Mouse (Mus musculus): Measurements from ENCODE around the gene Pnpla2. TPM values are rescaled to one million over a fixed set of nuclear protein-coding genes. Genes with fewer than 3 reads are reported as not detected.

The Pnpla2 gene
- polyA plus RNA-seq, 1 experiment from 2014 or later = 14.6 TPM

DNA sequence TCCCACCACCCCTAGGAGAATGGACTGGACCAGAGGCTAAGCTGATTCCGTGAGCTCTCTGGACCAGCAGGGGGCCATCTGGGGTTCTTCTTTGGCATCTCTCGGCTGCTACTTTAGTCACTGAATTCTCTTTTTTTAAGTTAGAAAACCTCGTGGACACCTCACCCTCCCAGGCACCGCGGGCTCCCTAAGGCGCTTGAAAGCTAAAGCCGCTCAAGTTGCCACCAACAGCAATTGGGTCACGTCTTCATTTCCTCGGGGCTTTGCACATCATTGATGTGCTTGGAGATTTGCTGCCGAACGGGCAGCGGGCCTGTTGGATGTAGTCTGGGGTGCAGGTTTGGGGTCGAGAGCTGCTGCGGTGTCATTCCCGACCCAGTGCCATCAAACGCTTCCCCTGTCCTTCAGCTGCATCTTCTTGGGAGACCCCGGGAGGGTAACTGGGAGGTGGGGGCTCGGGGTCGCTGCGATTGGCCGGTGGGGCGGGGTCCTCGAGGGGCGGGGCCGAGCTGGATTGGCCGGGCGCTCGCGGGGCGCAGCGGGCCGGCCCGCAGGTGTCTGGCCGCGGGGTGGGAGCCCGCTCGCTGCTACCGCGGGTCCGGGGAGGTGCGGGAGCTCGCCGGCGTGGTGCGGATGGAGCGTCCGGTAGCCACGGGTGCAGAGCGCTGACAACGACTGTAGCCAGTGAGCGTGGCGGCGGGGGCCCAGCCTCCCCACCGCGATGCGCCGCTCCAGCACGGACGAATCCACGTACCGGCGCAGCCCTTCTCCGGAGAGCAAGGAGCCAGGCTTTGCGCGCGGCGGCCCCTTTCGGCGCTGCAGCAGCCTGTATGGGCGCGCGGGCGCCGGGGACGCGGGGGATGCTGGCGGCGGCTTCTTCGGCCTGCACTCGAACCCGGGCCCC is 26.8 kb downstream of the Pnpla2 start:
- WGBS = under 1% methylated on average over 80 of the region's 81 CpGs
- no peak overlapping the region for H3K27ac ChIP-seq
- H3K4me1 ChIP-seq = peaks cover 45% of the 10 kb centered on the region
- peak overlapping the region; percentile 56 for H3K4me3 ChIP-seq
- peak overlapping the region; percentile 53 for H3K9ac ChIP-seq
- H3K4me2 ChIP-seq (replicated peaks) = peak overlapping the region; percentile 98
- H3K27me3 ChIP-seq = peaks cover 26% of the 10 kb centered on the region
- no peaks in the 10 kb centered on the region for H3K36me3 ChIP-seq
- ATAC-seq (ENCODE audit: insufficient number of reproducible peaks, insufficient read depth, low FRiP score, low TSS enrichment) = no peak; the same call in 1 of the 2 replicates
- H3K9me3 ChIP-seq = no peaks in the 10 kb centered on the region

DNA sequence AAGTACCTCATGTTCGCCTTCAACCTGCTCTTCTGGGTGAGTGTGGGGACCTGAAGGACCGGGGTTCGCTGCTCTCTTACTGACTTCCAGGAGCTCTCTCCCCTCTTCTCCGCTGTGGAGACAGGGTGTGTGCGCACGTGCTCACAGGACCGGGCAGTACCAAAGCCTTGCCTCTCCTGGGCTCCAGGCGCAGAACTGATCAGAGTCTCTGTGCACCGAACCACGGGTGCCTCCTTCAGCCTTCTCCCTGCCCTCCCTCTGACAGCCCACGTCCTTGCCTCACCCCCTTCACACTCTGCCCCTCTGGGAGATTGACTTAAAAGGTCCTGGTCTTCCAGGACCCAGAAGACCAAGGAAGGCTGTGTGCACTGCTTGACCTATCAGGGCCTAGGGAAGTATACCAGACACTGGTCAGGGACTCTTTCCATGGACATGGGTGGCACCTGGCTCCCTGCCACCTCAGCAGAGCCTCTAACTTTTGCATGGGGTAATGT is 27.6 kb downstream of the Pnpla2 start:
- ATAC-seq (ENCODE audit: insufficient number of reproducible peaks, insufficient read depth, low FRiP score, low TSS enrichment) = no peak
- Histone ChIP-seq H3K9me3 (no peaks in the 10 kb centered on the region), H3K9ac (peak overlapping the region; percentile 53), H3K36me3 (no peaks in the 10 kb centered on the region), H3K4me3 (peak overlapping the region; percentile 56), H3K27me3 (peaks cover 26% of the 10 kb centered on the region), H3K4me2 (replicated peaks) (peak overlapping the region; percentile 98), H3K4me1 (peaks cover 36% of the 10 kb centered on the region), H3K27ac (no peak overlapping the region)
- WGBS = 10% methylated on average over 11 of the region's 11 CpGs

DNA sequence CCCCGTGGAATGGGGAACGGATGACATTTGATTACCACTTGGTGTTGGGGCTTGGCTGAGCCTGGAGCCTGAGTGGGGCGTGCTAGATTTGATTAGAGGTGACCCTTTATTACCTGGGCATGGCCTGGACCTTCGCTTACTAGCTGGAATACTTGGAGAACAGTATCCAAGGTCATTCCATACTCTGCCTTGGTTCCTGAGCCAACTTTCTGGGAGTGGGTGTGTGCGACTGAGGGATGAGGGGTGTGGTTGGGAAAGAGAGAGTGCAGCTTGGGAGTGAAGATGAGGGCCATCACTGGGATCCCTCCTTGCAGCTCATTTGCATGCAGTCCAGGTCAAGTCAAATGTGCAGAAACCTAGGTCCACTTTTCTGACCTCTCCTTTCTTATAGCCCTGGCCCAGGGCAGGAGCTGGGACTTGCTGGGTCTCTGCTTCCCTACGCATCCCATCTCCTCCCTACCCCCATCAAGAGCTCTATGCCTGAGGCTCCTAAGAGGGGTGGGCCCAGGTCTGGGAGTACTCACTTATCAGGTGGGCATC is 28.2 kb downstream of the Pnpla2 start:
- no peak overlapping the region for H3K9ac ChIP-seq
- H3K27me3 ChIP-seq = peaks cover 26% of the 10 kb centered on the region
- no peak for ATAC-seq (ENCODE audit: insufficient number of reproducible peaks, insufficient read depth, low FRiP score, low TSS enrichment)
- H3K27ac ChIP-seq = no peak overlapping the region
- no peaks in the 10 kb centered on the region for H3K36me3 ChIP-seq
- no peaks in the 10 kb centered on the region for H3K9me3 ChIP-seq
- no peak overlapping the region for H3K4me3 ChIP-seq
- H3K4me2 ChIP-seq (replicated peaks) = peak overlapping the region; percentile 98
- 79% methylated on average over 6 of the region's 6 CpGs for WGBS
- H3K4me1 ChIP-seq = peaks cover 30% of the 10 kb centered on the region

DNA sequence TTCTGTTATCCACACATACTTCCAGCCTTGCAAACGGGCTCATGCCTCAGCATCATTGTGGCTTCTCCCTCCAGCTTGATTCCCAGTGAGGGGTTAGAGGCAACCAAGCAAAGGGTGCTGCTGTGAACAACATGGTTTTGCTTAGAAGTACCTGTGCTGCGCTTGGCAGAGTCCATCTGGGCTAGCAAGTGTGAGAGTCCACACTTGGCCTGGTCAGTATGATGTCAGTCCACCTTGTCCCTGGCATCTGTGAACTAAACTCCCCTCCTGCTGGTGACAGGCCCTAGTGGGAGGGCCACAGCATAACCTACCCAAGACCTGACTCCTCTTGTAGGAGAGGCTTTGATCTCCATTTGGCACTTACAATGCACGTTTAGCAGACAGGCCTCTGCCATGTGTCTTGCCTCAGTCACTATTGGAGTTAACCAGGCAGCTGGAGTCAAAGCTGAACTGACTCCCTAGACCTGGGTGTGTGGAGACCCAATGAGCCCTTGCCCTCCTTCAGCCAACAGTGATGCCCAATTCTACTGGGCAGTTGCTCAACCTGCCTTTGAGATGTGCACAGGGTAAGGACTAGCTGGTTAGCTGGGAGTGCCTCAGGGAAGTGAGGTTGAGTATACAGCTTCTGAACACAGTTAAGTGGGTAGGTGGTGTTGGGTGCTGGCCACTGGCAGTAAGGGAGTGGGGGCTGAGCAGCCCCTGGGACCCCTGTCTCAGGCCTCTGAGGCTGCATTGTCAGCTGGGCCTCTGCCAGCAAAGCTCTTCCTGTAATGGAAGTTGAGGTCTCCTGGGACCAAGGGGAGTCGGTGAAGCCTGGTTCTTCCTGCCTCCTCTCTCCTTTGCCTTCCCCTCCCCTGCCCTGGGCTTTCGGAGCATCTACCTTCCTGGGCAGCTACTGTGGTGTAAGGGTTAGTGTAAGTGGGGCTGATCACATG is 29.5 kb downstream of the Pnpla2 start:
- Histone ChIP-seq H3K4me1 (peaks cover 27% of the 10 kb centered on the region), H3K9me3 (no peaks in the 10 kb centered on the region), H3K27me3 (peaks cover 26% of the 10 kb centered on the region), H3K4me3 (no peak overlapping the region), H3K36me3 (no peaks in the 10 kb centered on the region), H3K27ac (no peak overlapping the region), H3K9ac (no peak overlapping the region), H3K4me2 (replicated peaks) (no peak overlapping the region)
- WGBS = 70% methylated on average over 5 of the region's 5 CpGs
- ATAC-seq (ENCODE audit: insufficient number of reproducible peaks, insufficient read depth, low FRiP score, low TSS enrichment) = no peak

DNA sequence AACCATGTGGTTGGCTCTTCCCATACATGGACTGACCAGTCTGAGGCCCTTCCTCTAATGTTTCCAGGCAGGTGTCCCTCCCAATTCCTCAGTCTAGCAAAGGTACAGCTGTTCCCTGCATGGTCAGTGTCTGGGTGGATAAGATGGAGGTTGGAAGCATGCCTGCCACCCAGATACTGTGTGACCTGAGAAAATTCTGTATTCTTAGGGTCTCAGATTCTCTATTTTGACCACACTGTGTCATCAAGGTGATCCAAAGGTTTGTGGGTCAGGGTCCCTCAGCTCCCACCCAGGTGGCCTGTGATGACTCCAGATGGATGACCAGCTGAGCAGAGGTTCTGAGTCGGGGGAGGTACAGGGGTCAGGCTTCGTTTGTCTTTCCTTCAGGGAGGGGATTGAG is 30.2 kb downstream of the Pnpla2 start:
- Histone ChIP-seq H3K4me3 (no peak overlapping the region), H3K4me2 (replicated peaks) (no peak overlapping the region), H3K27ac (no peak overlapping the region), H3K4me1 (peaks cover 27% of the 10 kb centered on the region), H3K36me3 (no peaks in the 10 kb centered on the region), H3K27me3 (peaks cover 26% of the 10 kb centered on the region), H3K9ac (no peak overlapping the region), H3K9me3 (no peaks in the 10 kb centered on the region)
- ATAC-seq (ENCODE audit: insufficient number of reproducible peaks, insufficient read depth, low FRiP score, low TSS enrichment) = no peak
- WGBS = 73% methylated on average over 2 of the region's 2 CpGs

DNA sequence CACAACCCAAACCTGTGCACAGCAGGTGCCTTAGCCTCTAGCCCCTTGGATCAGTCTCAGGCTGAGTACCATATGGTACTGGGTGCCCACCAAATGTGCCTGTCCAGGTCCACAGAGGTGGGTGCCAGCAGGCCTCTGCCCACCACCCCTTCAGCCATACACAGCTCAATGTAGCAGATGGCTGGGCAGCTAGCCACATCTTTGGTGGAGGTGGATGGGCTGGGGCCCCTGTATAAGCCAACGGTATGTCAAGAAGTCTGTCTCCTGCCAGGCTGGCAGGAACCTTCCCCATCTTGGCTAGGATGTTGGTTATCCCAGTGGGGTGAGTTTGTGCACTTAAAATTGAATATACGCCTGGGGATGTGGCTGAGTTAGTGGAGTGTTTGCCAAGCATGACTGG is 30.6 kb downstream of the Pnpla2 start:
- Histone ChIP-seq H3K4me1 (peaks cover 27% of the 10 kb centered on the region), H3K9ac (no peak overlapping the region), H3K9me3 (no peaks in the 10 kb centered on the region), H3K27ac (no peak overlapping the region), H3K4me3 (no peak overlapping the region), H3K4me2 (replicated peaks) (no peak overlapping the region), H3K27me3 (peaks cover 26% of the 10 kb centered on the region), H3K36me3 (no peaks in the 10 kb centered on the region)
- 88% methylated on average over 2 of the region's 2 CpGs for WGBS
- no peak for ATAC-seq (ENCODE audit: insufficient number of reproducible peaks, insufficient read depth, low FRiP score, low TSS enrichment)

DNA sequence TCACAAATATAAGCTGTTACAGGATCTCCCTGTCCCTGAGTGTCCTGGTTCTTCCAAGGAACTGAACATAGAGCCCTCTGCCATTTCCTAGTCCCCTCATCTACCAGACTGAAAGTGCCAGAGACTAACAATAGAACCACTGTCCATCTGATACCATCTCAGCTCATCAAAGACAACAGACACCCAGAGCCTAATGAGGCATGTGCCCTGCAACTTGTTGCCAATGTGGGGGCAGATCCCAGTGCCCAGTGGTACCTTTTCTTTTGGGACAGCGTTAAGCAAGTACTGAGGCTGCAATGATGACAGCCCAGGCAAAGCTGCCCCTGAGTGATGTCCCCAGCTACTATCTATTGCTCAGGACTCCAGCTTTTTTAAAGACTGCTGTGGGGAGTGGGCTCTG is 31.2 kb downstream of the Pnpla2 start:
- Histone ChIP-seq H3K9me3 (no peaks in the 10 kb centered on the region), H3K4me3 (no peak overlapping the region), H3K4me2 (replicated peaks) (no peak overlapping the region), H3K9ac (no peak overlapping the region), H3K27ac (no peak overlapping the region), H3K36me3 (no peaks in the 10 kb centered on the region), H3K27me3 (peaks cover 23% of the 10 kb centered on the region), H3K4me1 (peaks cover 20% of the 10 kb centered on the region)
- WGBS = 92% methylated on average over 1 of the region's 1 CpGs
- no peak for ATAC-seq (ENCODE audit: insufficient number of reproducible peaks, insufficient read depth, low FRiP score, low TSS enrichment)

DNA sequence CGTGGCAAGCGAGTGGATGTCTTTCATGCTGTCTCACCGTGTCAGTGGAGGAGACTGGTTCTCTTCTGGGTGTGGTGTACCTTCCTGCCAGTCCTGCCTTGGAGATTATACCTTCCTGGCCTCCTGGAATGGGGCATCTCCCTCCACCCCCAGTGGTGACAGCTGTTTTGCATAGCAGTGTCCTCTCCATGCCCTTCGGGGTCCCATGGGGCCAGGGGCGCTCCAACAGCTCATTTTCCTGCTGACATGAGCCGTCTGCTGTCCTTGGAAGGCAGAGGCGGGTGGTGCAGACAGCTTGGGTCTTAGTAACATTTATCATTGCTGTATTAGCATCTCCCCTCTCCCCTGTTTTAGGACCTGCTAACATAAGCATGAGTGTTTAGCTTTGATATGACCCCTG is 32.1 kb downstream of the Pnpla2 start:
- H3K4me1 ChIP-seq = peaks cover 11% of the 10 kb centered on the region
- H3K4me2 ChIP-seq (replicated peaks) = no peak overlapping the region
- no peak overlapping the region for H3K9ac ChIP-seq
- H3K27me3 ChIP-seq = peaks cover 17% of the 10 kb centered on the region
- no peak overlapping the region for H3K4me3 ChIP-seq
- ATAC-seq (ENCODE audit: insufficient number of reproducible peaks, insufficient read depth, low FRiP score, low TSS enrichment) = no peak
- H3K27ac ChIP-seq = no peak overlapping the region
- peaks cover 8% of the 10 kb centered on the region for H3K36me3 ChIP-seq
- no peaks in the 10 kb centered on the region for H3K9me3 ChIP-seq
- 75% methylated on average over 7 of the region's 7 CpGs for WGBS

DNA sequence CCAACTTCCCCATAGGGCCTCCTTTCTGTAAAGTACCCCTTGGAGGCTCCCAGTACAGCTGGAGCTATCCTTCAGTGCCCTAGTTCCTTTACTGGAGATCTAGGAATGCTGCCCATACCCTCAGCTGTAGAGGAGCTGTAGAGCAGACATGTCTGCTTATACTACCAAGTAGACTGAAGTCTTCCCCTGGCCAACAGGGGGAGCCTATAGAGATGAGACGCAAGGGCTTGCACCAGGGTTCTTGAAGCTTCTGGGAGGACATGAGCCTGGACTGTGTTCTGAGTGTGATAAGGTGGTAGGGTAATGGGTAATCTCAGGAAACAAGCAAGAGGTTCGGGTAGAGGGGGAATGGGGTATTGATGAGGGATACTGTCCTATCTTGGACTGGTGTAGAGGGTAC is 36.2 kb downstream of the Pnpla2 start:
- no peak overlapping the region for H3K9ac ChIP-seq
- ATAC-seq (ENCODE audit: insufficient number of reproducible peaks, insufficient read depth, low FRiP score, low TSS enrichment) = no peak
- H3K36me3 ChIP-seq = peaks cover 30% of the 10 kb centered on the region
- no peak overlapping the region for H3K4me2 ChIP-seq (replicated peaks)
- no peaks in the 10 kb centered on the region for H3K27me3 ChIP-seq
- whole genome bisulfite sequencing = 81% methylated on average over 2 of the region's 2 CpGs
- no peak overlapping the region for H3K4me3 ChIP-seq
- no peaks in the 10 kb centered on the region for H3K4me1 ChIP-seq
- no peaks in the 10 kb centered on the region for H3K9me3 ChIP-seq
- no peak overlapping the region for H3K27ac ChIP-seq

DNA sequence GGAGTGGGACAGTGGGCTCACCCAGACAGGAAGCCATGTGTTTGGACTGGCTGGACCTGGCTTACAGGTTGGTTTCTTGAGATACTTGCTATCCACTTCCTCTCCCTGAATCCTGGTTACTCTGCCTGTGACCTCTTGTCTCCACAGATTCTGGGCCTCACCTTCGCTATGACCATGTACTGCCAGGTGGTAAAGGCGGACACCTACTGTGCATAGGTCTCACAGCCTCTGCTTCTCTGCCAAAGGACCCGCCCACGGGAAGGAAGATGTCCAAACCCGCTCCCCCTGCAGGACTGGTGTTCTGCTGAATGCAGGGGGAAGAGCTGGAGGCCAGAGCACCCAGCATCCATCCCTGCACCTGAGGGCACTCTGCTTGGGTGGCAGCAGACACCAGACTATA is 37.7 kb downstream of the Pnpla2 start:
- WGBS = 88% methylated on average over 5 of the region's 5 CpGs

DNA sequence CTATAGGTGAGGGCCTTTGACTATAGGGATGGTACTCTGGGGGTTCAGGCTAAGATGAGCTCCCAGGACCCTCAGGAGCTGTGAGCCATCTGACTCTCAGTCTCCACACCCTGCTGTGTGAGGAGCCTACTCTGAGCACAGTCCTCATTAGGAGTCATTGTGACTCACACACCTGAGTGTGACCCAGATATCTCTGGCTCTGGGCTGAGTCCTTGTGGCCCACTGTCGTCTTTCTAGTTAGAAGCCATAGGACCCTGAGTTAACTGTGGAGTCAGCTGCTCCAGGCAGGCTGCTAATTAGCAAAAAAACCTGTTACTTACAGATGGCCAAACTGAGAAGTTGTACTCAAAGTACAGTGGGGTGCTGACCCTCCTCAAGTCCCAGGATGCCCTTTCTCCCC is 38.7 kb downstream of the Pnpla2 start:
- H3K36me3 ChIP-seq = peaks cover 36% of the 10 kb centered on the region
- H3K9me3 ChIP-seq = no peaks in the 10 kb centered on the region
- H3K4me2 ChIP-seq (replicated peaks) = no peak overlapping the region
- ATAC-seq (ENCODE audit: insufficient number of reproducible peaks, insufficient read depth, low FRiP score, low TSS enrichment) = no peak
- H3K27me3 ChIP-seq = no peaks in the 10 kb centered on the region
- no peak overlapping the region for H3K9ac ChIP-seq
- H3K4me1 ChIP-seq = no peaks in the 10 kb centered on the region
- 84% methylated on average over 1 of the region's 1 CpGs for WGBS
- H3K27ac ChIP-seq = no peak overlapping the region
- H3K4me3 ChIP-seq = no peak overlapping the region

More for the DNA sequence above, 37.7 kb downstream of the Pnpla2 start:
- Histone ChIP-seq H3K9ac (no peak overlapping the region), H3K4me1 (no peaks in the 10 kb centered on the region), H3K9me3 (no peaks in the 10 kb centered on the region), H3K4me2 (replicated peaks) (no peak overlapping the region), H3K4me3 (no peak overlapping the region), H3K27me3 (no peaks in the 10 kb centered on the region), H3K36me3 (peaks cover 36% of the 10 kb centered on the region), H3K27ac (no peak overlapping the region)
- ATAC-seq (ENCODE audit: insufficient number of reproducible peaks, insufficient read depth, low FRiP score, low TSS enrichment) = no peak
